Mouse (Mus musculus) monocyte, adult 5-6 weeks (primary cell): ENCODE results near the gene Trmt10b. TPM values are rescaled to one million over a fixed set of nuclear protein-coding genes. Genes with fewer than 3 reads are reported as not detected.
A peak's percentile ranks its signal among the peaks of the same experiment; 100 is the strongest.

ENCODE experiments used
- ATAC-seq: fragments of 153-309, 156-312 bp; replicated peaks from 2 replicates; pipeline ENCODE4 v1.8.0; 2017; ENCODE audit warnings: mild to moderate bottlenecking; ENCODE audit not compliant: low TSS enrichment, insufficient number of reproducible peaks, severe bottlenecking, poor library complexity, low FRiP score
- total RNA-seq: library from RNA; stranded (forward); fragments of 200-1000, 200-491, 200-594 nt; gene quantifications from 3 replicates; pipeline ENCODE4 v1.2.3, GENCODE M21; 2017

Gene Trmt10b
- 17.1 to 19.6 TPM (median 18.9 TPM) in 3 replicates for total RNA-seq

DNA sequence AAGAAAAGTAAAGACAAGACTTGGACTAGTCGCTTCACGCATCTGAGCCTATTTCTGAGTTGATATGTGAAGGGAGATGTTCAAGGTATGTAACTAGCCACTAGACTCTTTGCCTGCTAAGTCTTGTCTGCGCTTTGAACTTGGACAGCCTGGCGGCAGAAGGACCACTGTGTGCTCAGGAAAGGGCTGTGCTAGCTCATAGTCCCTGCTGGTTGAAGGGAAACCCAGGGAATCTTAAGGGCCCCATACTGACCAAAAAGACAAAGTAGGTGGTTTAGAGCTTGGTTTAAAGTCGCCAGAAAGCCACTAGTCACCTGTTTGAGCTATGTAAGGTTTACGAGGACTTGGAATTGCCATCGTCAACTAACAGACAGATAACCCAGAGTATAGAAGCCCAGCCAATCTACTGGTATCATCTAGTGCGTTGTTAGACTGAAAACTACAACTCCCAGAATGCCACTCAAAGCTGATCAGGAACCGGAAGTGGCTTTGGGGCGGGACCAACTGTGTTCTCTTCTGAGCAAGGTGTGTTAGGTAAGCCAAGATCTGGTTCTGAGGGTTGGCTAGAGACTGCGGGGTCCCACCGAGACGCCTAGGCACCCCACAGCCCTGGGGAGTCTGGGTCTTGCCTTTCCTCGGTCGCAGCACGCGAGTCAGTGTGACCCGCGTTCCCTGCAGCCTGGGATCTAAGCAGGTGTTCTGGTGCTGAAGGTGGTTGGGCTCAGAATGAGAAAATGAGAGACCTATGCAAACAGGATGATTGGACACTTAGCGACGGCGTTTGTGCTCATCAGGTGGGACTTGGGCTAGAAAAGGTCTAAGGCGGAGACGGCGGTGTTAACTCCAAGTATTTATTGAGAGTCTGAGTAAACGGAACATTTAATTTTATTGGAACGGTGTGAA, at the start of gene Trmt10b:
Gene Trmt10b (plus strand): TSS at position 466 of the 903 bp plus-strand sequence.
- ATAC-seq, result peak; percentile 95

DNA sequence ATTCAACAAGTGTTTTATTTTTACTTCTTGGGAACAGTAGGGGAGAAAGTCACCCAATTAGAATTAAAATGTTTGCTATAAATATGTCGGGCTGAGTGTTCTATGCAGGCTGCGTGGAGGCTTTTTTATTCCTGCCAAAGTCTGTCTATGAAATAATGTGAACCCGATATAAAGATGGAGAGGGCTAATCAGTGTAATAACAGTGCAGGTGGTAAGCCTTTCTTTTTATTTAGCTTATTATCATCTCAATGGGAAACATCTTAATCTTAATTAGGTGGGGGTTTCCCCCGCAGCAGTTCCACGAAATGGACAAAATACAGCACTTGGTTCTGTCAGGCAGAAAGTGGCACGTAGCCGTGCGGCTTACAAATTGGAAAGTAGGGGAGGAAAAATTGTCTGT, 45.7 kb upstream of the Trmt10b start:
- no peak for ATAC-seq

DNA sequence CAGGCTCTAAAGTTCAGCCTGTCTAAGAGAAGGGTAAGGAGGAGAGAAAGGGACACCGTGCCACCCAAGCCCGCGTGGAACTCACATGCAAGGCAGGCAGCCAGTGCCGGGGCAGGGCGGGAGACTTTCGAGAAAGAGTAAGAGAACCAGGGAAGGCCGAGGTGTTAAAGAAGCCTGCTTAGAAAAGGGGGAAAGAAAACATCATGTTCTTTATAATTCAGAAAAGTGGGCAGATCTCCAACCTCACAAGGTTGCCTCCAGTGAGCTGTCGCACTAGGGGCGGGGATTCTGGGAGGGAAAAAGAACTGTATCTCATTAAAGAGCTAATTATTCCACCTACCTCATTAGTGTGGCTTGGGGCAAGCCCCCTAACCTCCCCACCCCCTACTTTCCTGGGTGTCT, 44.1 kb upstream of the Trmt10b start:
- no peak for ATAC-seq

DNA sequence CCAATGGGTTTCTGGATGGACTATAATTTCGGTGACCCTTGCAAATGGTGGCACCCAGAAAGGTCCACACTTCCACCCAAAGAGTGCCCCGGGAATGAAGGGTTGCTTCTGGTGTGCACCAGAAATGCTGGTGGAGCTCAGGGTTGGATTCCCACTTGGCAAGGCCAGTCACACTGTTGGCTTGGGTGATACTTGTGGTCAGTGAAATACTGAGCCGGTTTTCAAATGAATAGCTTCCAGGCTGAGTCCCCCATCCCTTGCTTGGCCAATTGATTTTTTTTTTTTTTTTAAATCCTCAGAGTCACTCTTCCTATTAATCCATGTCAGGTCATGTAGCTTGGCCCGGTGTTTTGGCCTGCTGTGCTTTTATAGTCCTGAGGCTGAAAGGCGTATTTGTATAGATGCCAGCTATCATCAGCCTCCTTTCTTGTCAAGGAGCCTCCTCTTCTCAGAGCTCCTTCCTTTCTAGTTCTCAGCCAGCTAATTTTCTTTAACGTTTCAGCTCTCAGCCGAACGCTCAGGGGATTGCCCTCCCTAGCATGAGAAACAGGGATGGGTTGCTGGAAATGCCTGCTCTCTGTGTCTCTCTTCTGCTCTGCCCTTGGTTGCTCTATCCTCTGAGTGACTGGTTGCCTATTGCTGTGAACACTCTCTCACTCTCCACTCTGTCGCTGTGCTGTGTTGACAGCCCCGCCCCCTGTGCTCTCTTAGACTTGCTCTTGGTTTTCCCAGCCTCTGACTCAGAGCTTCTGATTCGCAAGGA, 42.9 kb upstream of the Trmt10b start:
- no peak for ATAC-seq

DNA sequence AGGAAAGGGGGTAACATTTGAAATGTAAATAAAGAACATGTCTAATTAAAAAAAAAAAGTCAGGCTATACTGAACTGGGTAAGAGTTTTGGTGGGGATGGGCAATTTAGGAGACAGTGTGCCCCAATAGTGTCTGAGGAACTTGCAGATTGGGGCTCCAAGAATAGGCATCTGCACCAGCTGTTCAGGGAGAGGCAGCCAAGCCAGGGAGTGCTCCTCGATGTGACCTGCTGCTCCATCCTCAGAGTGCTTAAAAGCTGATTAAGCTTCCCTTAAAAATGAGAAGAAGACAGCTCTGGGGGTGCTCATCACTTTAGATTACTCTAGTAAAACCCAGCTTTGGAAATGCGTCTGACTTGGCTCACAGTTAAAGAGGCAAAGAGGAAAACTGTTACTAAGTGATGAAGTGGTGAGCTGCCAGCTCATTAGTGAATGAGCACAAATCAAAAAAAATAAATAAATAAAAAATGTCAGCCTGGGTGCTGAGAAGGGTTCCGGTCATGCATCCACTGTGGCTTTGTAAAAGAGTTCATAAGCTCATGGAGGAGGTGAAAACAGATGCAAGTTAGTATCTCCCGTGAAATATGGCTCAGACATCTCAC, 37.6 kb upstream of the Trmt10b start:
- no peak for ATAC-seq

DNA sequence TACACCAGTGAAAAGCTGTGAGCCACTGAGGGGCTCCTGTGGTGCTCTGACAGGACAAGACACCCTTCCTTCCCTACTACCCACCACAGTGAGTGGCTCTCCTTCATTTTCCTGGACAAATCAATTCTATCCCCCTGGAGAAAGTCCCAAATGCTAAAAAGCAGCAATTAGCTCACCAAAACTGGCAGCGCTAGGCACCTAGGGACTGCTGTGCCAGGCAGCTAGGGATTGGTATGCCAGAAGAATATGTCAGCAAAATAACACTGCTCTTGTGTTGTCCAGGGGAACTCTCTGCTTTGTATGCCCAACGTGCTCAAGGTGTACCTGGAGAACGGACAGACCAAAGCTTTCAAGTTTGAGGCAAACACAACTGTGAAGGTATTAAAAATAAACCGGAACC, 35.4 kb upstream of the Trmt10b start:
- ATAC-seq, result no peak

DNA sequence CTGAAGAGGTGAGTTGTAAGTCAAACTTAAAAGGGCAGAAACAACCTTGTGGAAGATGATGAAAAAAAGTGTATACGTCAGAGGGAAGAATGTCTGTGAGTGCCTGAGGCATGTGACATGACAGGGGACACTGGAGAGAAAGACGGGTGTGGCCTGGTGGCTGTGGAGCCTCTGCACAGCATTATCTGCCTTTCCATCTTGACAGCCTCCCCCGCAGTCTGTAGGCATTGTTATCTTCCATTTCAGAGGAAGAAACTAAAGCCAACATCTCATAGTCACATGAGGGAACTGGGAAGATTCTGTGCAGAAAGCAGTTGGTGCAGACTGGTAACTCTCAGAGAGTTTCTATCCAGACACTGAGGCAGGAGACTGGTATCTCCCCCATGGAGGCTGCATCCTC, 29.0 kb upstream of the Trmt10b start:
- ATAC-seq, result no peak

DNA sequence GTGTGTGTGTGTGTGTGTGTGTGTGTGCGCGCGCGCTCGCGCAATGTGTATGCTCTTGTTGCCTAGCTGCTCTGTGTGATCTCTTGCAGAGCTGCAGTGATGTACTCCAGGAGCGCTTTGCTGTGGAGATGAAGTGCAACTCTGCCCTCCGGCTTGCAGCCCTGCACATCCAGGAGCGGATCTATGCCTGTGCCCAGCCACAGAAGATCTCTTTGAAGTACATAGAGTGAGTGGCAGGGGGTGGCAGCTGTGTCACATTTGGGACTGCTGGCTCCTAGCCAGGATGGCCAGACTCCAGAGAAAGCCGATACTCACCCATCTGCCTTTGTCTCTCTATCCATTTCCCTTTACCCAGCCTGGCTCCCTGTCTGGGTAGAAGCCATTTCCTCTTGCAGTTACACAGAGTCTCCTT, 25.9 kb upstream of the Trmt10b start:
- ATAC-seq, result no peak

DNA sequence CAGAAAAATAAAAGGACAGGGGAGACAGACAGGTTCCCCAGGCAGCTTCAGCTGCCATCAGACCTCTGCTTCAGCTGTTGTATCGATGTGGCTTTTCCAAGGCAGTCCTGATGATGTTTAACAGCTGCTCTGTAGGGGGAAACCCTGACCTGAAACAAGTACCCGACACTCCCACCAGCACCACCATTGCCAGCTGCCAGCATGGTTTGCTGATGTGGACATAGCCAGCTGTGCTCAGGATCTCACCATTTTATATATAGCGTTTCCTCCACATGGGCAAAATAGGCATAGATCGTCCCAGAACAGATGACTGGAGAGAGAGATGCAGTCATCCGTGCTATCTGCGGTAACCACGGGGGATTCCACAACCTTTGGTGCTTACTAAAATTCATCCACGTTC, 21.2 kb upstream of the Trmt10b start:
- ATAC-seq, result no peak

DNA sequence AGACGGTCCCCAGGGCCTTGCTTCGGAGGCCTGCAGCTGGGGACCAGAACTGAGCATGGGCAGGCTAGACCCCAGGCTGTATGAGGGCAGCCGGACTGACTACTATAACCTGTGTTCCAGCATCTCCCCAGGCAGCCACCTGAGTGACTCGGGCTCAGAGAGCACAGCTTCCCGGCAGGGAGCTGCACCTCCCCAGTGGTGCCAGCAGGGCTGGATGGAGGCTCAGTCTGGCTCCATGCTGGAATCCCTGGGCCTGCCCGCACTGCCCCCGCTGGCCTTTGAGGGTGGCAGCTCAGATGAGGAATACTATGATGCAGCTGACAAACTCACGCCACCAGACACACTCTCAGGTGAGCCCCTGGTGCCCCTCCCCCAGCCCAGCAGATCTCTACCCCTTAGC, 17.6 kb upstream of the Trmt10b start:
- ATAC-seq, result 0 out of 2 replicates have a peak, but pooled peaks have one; percentile 7

DNA sequence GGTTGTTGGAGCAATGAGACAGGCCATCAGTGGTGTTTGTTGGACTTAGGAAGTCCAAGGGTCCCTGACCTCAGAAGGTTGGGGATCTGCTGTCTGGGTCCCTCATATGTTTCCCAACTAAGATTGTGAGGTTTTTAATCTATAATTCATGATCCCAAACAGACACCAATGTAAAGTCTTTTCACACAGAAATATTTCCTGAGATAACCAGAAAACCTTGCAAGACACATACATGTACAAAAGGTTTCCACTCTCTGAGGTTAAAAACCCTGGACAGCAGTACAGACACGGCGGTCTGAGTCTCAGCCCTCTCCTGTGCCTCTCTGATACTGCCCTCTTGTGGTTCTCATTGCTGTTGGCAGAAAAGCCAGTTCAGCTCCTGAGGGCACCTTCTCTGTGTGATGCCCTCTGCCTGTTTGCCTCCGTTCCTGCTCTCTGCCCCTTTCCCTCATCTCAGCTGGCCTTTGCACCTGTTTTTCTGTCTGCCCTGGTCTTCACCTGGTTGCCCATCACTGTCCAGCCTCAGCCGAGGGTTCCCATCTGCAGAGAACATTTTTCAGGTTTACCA, 16.9 kb upstream of the Trmt10b start:
- peak; percentile 38; the same call in 1 of the 2 replicates for ATAC-seq

DNA sequence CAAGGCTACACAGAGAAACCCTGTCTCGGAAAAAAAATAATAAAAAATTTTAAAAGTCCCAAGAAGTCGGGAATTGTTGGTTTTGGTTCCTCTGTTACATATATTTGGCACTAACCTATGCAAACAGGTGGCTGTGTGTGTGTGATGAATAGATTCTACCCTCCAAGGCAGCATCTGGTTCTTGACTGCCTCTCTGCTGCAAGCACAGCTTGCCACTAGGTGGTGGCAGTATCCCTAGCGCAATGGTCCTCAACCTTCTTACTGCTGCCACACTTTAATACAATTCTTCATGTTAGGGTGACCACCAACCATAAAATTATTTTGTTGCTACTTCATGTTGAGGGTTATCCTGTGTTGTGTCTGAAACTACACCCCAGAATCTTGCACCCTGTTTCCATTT, 10.6 kb upstream of the Trmt10b start:
- no peak for ATAC-seq

DNA sequence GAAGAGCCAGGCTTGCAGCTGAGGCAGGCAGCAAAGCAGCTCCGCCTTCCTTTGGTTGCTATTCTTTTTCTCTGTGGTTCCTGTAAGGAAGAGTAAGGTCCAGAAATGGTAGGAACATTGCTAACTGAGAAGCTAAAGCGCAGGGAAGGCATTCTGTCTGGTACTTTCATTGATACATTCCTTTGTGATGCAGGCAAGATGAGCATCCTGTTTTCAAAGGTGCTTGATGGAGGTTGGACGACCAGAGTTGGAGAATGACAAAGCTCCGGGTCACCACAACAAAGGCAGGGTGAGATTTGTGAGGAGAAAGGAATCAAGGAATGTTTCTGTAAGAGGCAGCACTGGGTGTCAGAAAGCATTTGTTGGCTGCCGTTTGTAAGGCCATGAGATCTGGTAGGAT, 9.0 kb upstream of the Trmt10b start:
- no peak for ATAC-seq

DNA sequence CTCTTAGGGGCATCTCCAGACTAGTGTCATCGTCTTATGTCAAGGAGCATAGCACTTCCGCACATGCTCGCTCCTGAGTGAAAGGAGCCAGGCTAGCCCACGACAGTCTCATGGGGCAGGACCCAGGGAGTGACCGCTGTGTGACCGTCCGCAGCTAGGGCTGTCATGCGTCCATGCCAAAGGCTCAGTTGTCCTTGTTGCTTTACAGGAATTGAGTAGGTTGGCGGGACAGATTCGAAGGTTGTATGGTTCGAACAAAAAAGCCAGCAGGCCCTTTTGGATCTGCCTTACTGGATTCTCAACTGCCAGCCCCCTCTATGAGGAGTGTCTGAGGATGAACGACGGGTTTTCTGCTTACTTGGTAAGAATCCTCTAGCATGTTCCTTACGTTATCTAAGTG, 8.6 kb downstream of the Trmt10b start:
- no peak for ATAC-seq

DNA sequence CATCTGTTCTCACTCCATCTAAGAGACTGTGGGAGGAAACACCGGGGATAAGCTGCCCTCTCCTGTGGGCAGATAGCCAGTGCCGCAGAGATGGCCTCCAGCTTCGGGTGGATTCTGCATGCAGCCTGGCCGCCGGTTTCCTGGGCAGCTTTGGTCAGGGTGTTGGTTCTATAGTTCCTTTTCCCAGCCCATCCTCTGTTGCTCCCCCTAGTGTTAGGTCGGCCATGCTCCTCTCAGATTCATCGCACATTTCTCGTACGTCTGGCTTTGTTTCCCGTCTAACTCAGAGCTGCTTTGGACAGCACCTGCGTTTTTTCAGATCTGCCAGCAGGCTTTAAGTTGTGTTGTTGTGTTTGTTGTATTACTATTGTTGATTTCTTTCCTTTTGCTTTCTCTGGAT, 11.1 kb downstream of the Trmt10b start:
- ATAC-seq, result no peak

DNA sequence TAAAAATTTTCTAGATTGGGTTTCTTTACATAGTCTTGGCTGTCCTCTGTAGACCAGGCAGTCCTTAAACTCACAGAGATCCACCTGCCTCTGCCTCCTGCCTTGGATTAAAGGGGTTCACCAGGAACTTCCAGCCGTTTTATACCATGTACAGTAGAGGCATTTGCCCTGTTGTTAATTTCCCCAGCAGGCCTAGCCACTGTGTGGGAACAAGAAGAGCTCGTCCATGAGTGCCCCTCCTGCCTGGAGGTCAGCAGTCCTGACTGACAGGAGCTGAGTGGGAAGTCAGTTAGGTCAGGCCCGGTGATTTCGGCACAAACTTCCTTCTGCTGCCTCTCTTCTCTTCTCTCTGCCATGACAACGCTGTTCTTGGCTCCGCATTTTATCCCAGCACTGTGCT, 11.7 kb downstream of the Trmt10b start:
- no peak for ATAC-seq

DNA sequence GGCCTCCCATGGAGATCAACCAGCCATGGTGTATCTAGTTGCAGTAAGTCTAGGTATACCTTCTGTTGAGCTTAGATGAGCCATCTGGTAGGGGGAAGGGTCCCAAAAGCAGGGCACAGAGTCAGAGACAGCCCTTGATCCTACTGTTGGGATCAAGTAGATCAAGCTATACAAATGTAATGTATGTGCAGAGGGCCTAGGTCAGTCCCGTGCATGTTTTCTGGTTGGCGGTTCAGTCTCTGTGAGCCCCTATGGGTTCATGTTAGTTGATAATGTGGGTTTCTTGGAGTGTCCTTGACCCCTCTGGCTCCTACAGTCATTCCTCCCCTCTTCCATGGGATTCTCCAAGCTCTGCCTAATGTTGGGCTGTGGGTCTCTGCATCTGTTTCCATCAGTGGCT, 14.1 kb downstream of the Trmt10b start:
- ATAC-seq, result no peak

DNA sequence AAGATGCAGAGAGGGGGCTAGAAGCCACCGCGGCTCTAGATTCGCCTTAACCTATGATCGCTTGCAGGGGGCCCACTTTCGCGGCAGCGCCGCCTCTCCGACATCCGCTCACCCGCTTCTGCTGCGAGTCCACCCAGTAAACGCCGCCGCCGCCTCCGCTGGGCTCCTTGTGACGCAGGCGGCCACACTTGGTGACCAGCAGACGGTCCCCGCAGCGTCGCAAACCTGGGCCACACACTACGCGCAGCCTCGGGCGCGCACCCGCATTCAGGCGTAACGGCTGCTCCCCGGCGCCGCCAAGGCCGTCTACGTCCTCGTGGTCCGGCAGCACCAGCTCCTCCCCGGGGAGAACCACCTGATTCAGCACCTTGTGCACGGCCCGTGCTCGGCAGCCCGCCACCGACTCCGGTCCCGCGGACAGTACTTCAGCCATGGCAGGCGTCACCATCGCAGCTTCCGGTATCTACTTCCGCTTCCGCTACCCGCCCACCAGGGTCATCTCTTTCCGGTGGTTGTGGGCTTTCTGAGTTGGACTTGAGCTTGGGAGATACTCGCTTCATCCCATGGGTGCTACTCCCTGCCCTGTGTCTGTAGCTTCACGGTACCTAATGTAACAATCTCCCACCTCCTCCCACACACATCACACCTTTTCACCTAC, 23.4 kb downstream of the Trmt10b start:
- peak; percentile 89 for ATAC-seq

DNA sequence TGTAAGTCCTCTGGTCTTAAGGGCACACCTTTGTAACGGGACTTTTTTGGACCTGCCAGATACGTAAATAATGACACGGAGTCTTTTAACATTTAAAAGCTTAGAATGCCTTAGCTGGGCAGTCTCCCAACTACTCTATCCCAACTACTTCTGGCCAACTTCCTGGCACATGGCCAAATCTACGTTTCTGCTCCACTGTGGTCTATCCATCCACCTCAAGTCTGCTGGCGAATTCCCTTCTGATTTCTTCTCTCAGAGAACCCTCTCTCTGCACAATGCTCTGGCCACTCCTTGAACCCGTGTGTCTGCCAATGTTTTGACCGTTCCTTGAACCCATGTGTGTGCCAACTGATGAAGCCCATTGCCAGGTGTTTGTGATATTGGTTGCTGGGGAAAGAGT, 34.2 kb downstream of the Trmt10b start:
- ATAC-seq, result no peak
